Mouse (Mus musculus) lung, postnatal 4 days (tissue): Measurements from ENCODE around the gene Tsen54.
"Not testable (repeated sequence)": the region's sequence is repeated elsewhere in the genome, so short reads cannot be mapped to it uniquely, and the experiment has no call there.

Source experiments
- DNase-seq, 2 experiments: peaks; one replicate each; pipeline ENCODE4 v3.0.0; 2021

Tsen54 gene

DNA sequence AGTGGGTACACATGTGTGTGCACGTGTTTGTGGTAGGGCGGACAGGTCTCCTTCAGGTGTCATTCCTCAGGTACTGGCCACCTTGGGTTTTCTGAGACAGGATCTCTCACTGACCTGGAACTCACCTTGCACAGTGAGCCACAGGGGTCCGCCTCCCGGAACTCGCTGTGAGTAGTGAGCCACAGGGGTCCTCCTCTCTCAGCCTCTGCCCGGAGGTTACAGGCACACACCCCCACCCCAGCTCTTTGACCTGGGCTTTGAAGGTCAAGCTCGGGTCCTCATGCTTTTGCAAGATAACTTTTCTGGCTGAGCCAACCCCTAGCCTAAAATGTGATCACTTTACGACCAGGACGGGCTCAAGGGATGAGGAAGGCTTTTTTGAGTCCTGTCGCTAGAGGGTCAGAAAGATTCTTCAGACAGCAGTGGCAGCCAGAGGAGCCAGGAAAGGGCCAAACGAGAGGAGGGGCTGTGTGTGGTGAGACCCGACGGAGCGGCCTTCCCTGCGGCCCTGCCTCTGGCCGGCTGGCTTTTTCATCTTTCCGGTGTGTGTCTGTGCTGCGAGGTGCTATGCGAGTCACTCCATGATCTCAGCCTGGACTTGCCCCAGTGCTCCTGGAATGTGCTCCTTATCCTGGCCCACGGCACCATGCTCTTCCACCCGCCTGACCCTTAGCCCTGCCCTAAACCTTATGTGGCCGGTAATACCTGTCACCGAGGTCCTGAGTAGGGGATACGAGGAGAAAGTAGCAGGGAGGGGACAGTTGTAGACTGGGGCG lies 16.2 kb downstream of the Tsen54 start:
- DNase-seq: no peak

DNA sequence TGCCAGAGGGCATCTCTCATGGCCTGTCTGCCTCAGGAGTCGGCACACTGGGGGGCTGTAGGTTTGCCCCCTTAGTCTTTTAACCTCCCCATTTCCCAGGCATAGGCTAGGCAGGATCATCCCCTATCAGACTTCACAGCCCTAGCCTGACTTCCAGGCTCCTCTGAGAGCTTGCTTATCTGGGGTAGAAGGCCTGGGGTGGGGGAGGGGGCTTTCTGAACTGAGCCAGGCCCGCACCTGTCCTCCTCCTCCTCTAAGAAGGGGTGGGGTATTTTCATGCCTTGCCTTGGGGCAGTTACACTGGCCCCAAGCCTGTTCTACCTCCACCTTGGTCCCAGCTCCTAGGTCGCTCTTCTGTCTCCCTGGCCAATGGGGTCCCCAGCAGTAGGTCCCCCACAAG lies 17.0 kb downstream of the Tsen54 start:
- no peak for DNase-seq

DNA sequence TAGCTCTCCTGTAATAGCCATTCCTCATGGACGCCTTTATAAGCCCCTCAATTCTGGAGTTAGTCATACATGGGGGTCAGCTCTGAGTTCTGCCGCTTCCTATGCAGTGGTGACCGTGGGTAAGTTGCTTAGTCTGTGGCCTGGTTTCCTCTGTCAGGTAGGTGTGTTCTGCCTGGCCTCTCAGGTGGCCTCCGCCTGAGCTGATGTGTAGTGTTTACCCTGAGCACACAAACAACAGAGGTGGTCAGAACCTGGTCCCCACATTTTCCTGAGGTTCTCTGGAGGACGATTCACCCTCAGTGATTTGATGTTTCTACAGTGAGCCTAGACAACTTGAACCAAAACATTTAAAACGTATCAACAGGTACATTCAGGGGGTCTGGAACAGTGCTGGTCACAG lies 17.5 kb downstream of the Tsen54 start:
- no peak for DNase-seq

DNA sequence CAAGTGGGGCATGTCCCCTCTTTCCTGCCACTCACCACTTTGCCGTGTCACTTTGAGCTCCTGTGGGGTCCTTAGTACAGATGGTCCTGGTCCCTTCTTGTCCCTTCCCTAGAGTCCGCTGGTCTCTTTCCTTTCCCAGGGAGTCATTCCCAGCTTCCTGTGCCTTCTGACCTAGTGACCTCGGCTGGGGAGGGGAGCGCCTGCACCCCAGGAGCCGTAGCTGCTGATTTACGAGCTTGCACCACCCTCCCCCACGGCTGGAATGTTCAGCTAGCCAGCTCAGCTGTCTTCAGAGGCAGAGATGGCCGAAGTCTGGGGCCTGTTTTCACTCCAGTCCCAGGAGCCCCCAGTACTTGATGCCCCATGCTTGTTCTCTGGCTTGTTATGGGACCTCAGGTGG lies 18.0 kb downstream of the Tsen54 start:
- DNase-seq: peak; percentile 60 to 83

DNA sequence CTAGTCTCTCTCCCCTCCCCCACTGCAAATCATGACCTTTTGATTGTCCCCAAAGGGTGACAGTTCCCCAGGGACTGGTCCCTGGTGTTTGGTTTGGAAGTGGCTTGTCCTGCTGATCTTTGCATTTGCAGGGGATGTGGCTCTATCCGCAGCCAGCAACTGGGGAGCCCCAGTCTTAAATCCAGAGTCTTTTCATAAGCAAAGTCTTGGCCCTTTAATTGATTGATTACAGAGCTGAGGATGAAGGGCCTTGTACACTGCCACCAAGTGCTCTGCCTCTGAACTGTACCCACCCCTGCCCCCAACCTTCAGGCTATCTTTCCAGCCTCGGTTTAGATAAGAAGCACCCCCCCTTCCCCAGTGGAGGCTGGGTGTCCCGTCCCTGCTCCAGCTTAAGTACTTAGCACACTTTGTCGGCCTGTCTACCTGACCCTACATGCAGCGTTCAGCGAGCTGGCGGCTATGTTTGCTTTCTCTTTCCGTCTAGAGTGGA lies 18.5 kb downstream of the Tsen54 start:
- DNase-seq: peak; percentile 58 to 79

DNA sequence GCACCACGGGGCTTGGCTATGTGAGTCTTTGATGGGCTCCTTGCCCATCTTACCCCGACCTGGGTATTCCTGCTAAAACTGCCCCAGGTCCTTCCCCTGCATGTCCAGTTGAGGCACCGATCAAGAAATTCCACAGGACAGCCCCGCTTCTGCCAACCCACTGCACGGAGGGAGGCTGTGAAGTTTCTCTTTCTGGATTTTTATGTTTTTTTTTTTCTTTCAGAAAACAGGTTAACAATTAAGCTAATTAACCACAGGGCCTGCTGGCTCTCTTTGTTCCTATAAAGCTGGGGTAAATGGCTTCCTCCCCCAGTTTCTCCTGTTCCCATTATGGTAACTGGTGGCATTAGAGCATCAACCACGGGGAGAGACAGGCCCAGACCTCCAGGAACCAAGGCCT lies 19.5 kb downstream of the Tsen54 start:
- no peak for DNase-seq

DNA sequence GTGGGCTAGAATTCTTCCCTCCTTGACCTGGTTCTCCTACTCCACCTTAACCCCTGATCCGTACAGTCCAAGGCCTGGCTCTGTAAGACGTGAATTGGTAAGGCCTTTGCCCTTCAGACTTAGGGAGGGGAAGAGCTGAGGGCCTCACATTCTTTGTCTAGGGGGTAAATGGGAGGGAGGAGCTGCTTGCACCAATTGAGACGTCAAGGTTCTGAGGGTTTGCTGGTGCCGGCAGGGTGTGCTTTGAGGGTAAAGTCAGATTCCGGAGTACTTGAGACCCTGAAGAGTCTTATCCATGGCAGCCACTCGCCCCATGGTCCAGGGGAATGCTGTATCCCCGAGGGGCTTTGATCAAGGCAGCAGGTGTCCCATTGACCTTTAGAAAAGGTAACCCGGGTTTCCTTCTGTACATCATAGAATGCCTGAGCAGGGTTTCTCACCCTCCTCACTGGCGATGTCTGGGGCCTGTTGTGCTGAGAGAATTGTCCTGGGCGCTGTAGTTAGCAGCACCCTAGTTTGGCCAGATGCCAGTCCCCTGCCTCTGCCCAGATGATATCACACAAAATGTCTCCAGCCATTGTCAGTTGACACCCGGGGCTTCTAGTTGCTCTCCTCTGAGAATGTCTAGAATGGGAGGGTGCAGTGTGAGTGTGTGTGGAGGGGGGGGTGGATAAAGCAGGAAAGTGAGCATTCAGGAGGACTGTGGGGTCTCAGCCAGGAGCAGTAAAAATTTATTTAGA lies 22.3 kb downstream of the Tsen54 start:
- DNase-seq: peak; percentile 48 to 80

DNA sequence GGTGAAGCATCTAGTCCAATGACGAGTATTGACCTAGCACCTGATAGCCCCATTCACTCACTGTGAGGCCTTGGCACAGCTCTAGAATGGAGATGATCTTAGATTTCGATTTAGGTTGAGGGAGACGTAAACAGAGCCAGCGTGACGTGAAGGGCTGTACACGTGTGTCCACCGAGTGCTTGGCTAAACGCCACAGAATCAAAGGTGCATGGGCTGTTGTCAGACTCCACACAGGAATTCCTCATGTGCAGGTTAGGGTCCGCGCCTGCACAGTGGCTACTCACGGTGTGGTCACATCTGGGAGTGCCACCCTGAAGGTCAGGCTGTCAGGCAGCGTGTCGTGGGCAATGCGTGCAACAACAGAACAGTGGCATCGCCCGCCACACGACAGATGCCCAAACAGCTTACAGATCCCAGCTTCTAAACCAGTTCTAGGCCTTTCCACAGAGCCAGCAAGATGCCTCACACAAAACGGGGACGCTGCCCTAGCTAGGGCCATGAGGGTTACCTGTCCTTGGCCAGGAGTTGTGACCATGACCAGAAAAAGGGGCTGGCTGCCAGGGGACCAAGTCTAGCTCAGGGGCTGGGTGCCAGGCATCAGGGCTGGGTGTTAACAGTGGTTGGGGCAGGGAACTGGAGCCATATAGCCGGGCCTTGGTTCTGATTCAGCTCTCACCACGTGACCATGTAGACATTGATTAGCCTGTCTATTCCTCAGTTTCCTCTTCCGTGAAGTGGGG lies 23.3 kb downstream of the Tsen54 start:
- DNase-seq: no peak

DNA sequence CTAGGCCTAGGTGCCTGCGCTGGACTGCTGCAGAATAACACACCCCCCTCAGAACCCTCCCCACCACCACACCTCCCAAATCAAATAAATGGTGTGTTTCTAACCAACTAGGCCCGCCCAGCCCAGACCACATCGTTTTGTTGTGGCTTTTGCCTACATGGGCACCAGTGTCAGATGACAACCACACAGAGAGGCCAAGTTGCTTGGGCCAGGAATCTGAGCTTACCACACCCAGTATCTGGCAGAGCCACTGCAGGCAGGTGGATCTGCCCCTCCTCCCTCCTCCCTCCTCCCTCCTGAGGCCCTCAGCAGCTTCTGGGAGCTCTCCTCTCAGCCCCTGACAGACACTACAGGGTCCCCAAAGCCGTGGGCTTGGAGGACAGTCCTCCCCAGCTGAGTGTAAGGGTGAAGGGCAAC lies 24.4 kb downstream of the Tsen54 start:
- peak; percentile 39 to 78 for DNase-seq

DNA sequence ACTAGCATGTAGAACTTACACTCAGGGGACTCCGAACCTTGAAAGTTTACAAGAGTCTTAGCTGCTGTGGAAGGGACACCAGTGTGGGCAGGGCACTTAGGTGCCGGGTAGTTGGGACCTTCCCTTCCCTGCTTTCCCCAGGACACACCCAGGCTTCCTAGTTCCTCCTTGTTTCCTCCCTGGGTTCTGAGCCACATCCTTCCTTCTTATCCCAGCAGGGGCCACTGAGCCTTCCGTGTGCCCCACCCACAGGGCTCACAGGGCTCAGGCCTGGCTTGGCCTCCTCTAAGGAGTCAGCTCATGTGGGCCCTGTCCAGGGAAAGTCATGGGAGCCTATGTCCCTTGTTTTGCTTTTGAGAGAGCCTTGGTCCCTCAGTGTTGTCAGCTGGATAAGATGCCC lies 25.2 kb downstream of the Tsen54 start:
- peak in 1 of 2 experiments; percentile 23 for DNase-seq

DNA sequence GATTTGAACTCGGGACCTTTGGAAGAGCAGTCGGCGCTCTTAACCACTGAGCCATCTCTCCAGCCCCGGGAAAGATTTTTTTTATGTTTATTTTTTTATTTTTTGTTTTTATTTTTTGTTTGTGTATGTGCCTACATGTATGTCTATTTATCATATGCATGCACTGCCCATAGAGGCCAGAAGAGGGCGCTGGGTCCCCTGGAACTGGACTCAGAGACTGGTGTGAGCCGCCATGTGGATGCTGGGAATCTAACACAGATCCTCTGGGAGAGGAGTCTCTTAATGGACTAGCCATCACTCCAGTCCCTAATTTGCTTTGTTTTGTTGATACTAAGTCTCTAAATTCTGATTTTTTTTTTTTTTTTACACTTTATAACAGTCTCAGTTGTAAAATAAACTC lies 26.5 kb downstream of the Tsen54 start:
- DNase-seq: no peak

DNA sequence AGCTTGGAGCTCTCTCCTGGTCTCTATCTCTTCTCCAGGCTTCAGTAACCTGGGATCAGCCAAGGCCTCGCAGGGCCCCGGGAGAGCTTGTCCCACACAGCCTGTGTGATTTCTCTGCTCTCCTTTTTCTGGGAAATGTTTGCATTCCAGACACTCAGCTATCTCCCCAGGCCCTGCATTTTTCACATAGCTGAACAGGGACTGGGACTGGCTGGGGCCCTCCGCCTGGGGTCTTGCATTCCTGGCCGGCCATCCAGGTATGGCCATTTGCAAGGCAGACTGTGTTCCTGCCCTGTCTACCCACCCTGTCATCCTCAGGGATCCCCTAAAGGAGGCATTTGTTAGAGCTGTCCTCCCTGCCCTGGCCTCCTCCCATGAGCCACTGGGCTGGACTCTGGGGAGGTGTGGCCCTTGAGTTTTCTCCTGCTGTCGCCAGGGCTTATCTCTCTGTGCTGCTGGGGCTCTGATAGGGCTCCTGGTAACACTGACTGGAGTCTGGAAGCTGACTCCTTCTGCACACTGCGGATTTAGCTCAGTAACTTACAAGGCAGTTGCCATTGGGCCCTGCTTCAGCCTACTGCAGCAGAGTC lies 27.5 kb downstream of the Tsen54 start:
- DNase-seq: peak; percentile 49 to 74

DNA sequence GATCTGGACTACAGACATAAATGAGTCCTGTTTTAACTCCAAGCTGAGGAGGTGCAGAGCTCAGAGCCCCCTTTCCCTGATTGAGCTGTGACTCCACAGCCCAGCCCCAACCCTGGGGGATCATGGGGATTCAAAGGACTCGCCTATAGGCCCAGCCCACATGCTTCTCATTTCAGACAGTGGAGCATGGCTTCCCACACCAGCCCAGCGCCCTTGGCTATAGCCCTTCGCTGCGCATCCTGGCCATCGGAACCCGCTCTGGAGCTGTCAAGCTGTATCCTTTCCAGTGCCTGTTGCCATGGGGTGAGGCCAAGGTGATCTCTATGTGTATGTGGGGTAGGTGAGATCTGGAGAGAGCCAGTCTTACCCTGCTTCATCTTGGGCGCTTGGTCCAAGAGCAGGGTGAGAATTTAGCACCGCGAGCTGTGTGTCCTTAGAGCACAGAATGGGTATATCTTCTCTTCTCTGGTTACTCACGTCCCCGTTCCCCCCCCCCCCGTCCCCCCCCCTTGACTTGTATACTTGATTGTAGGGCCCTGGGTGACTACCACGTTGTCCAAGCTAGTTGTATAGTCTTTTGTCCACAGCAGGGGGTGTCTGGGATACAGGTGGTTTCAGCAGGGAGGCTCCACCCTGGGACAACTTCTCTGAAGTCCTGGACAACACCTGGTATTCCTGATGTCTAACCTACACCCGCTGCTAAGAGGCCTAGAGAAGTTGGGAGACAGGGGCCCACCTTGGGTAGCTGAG lies 28.8 kb downstream of the Tsen54 start:
- no peak for DNase-seq

DNA sequence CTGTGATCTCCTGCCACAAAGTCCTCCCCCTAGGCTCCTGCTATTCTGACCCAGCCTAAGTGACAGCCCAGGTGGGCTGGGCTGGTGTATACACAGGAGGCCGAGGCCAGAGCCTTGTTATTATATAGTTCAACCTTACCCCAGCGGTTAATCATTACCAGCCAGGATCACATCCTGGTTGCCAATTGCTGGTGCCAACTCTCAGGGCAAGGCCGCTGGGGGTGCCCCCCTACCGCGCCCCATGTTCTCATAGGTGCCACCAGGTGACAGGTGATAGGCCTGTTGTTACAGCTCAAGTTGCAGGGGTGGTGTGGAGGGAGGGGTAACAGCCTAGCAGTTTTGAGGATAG lies 29.3 kb downstream of the Tsen54 start:
- DNase-seq: peak in 1 of 2 experiments; percentile 71

DNA sequence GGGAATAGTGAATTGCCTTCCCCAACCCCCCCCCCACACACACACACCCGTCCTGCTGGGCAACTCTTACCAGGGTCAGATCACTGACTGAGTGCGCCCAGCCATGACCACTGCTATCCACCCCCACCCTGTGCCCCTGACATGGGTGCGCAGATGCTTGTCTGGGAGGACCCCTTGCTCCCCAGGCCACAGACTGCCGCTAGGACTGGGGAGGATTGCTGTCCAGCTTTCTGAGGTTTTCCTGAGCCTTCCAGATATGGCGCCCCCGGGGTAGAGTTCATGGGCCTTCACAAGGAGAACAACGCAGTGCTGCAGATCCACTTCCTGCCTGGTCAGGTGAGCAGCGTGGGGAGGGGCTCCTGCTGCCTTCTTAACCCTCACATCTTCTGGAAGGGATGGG lies 29.7 kb downstream of the Tsen54 start:
- DNase-seq: no peak

DNA sequence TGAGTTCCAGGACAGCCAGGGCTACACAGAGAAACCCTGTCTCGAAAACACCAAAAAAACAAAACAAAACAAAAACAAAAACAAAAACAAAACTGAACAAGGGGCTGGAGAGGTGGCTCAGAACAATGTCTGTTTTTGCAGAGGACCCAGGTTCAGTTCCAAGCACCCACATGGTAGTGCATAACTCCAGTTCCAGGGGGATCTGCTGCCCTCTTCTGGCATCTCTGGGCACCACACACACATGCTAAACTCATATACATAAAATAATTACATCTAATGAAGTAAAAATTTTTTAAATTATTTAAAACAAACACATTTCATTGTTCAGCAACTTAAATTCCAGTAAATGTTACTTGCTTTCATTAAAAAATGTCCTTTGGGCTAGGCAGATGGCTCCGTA lies 31.3 kb downstream of the Tsen54 start:
- DNase-seq: no peak

DNA sequence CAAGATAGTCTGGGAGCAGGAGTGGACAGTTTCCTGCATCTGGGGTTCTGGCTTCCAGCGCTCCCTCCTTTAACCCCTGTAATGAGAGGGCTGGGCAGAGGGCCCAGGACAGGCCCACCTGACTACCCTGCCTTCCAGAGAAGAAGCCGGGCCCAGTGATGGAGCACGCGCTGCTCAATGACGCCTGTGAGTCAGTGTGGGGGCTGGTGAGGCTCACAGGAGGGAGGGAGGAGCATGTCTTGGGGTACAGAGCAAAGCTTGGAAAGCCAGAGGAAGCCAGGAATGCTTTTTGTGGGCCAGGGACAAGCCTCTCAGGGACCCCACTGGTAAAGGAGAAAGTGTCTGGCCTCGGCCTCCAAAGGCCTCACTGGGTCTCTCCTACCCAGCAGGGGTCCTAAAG lies 40.1 kb downstream of the Tsen54 start:
- DNase-seq: no peak

DNA sequence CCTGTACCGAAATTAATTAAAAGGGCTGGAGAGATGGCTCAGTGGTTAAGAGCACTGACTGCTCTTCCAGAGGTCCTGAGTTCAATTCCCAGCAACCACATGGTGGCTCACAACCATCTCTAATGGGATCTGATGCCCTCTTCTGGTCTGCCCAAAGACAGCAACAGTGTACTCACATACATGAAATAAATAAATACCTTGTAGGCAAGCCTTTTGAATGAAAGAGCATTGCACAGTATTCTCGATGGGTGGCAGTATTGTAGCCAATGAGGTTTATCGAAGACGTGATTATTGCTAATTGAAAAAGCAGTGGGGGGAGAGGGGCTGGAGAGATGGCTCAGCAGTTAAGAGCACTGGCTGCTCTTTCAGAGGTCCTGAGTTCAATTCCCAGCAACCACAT lies 42.6 kb downstream of the Tsen54 start:
- DNase-seq: not testable (repeated sequence)

DNA sequence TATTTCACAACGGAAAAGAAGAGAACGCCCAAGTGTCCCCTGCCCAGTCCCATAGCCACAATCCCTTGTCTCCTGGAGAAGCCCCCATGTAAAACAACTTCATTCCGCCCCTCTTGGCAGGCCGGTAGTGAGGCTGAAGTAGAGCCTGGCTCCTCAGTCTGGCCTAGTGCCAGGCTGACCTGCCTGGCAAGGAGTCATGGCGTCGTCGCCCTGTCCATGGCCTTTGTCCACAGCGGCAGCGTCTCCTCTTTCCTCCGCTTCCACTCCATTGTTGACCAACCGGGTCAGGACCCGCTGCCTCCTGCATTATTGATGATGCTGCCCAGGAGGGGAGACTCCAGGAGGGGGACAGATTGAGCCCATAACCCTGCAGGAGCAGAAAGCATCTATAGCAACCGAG lies 43.4 kb downstream of the Tsen54 start:
- no peak for DNase-seq

DNA sequence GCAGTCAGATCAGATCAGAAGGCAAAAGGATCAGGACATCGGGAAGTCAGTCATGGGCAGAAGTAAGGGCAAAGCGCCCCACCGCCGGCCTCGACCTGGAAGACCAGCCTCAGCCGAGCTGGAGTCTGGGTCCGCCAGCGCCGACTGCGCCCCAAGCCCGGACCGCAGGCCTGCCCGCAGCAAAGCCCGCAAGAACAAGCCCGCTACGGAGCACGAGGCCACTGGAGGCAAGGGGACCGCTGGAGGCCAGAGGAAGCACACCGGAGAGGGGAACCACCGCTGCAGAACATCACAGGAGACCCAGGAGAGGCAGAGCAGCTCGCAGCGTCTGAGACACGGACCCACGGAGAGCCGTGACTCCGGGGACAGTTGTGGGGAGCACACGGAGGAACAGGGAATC lies 43.8 kb downstream of the Tsen54 start, which contains the start of gene Myo15b:
Myo15b (plus strand) TSS at position 53 of the 400 bp plus-strand sequence.
- DNase-seq: no peak

DNA sequence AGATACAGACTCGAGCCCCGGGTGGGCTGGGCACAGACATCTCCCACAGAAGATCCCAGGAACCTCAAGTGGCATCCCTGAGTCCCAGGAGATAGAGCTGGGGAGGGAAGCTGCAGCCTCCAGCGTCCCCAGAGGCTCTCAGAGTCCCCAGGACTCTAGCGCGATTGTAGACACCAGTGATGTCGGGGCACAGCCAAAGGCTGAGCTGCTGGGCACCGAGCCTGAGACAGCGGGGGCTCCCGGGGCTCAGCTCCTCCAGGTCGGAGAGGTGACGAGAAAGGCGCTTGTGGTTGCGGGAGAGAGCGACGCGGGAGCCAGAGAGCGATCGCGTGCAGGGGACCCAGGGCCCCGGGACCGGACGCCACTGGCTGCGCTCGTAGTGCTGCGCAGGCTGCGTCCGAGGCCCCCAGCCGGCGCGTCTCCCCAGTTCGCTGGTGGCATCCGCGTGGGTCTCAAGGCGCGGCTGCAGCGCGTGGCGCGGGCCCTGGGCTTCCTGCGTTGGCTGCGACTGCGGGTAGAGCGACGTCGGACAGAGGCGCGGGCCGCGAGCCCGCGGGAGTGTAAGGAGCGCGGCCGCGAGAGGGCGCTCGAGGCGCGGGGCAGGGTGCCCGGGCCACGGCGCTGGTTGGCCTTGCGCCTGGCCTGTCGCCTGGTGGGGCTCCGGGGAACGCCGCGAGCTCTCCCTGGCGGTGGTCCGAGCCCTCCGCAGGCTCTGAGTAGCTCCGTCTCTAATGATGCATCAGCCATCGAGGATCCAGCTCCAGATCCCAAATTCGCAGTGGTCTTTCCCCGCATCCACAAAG lies 44.8 kb downstream of the Tsen54 start:
- peak; percentile 94 to 95 for DNase-seq

DNA sequence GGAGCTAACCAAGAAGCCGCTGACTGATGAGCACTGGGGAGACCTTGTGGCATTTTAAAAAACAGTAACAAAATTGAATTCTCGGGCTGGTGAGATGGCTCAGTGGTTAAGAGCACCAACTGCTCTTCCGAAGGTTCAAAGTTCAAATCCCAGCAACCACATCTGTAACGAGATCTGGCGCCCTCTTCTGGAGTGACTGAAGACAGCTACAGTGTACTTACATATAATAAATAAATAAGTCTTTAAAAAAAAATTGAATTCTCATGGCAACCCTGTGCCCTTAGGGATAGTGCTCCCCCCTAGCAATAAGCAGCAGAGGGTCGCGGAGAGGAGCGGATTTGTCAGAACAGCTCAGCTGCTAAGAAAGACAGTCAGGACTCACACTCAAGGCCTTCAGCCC lies 49.4 kb downstream of the Tsen54 start:
- DNase-seq: no peak
